Mouse (Mus musculus) heart, adult 2 months (tissue): Measurements from ENCODE around the gene Pla2g3.
A peak's percentile ranks its signal among the peaks of the same experiment; 100 is the strongest.

Experiments used
- CTCF ChIP-seq: fragments of 200-600 bp; IDR thresholded peaks from 2 replicates; pipeline ENCODE4 v1.8.1; 2022; ENCODE audit warnings: antibody characterized with exemption, mild to moderate bottlenecking, moderate library complexity
- POLR2A ChIP-seq: fragments of 200-500 bp; IDR thresholded peaks from 2 replicates; pipeline ENCODE4 v1.6.1; 2011; ENCODE audit warnings: mild to moderate bottlenecking, low read depth, low read length, control low read depth; ENCODE audit not compliant: insufficient read depth

GRCm38 (mm10) chr11:3539111-3539825, 51.2 kb downstream of the Pla2g3 start:
- TF ChIP-seq POLR2A (peak; percentile 98), CTCF (peak; percentile 17; the same call in 1 of the 2 replicates)
